Mouse (Mus musculus) monocyte, adult 2 months (primary cell): ENCODE data around the gene Pmm2.

Experiments used
- DNase-seq, 2 experiments: peaks; one replicate each; pipeline ENCODE4 v3.0.0; 2022; ENCODE audit warnings: low spot score in 2 of 2, low read depth in 1 of 2

Pmm2 gene

DNA sequence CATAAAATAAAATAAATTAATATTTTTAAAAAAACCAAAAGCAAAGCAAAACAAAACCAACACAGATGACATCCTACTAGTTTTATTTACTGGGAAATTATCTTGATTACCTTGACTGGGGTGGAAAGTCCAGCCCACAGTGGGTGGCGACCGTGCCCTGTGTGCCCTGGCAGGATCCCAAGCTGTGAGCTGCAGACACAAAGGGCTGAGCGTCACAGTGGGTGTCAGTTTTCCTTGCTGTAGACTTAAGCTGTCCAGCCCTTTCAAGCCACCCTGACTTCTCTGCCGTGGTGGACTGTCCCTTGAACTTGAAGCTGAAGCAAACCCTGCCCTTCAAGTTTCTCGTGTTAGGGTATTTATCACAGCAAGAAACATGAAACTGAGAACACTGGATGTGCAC, 40.6 kb downstream of the Pmm2 start:
- no peak for DNase-seq

DNA sequence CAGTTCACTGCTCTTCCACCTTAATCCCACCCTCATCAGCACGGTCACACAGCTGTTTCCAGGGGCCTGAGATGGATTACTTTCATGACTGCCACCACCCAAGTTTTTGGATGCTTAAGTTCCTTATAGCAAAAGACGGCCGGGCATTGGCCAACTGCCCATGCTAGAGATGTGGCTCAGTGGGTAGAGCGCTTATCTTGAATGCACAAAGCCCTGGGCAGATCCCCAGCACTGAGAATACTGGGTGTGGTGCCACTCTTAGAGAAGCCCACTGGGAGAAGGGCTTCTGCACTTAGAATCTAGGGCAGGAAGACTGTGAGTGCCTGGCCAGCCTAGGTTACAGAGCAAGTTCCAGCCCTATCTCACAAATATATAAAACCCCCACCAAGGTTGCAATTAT, 41.2 kb downstream of the Pmm2 start:
- no peak for DNase-seq

DNA sequence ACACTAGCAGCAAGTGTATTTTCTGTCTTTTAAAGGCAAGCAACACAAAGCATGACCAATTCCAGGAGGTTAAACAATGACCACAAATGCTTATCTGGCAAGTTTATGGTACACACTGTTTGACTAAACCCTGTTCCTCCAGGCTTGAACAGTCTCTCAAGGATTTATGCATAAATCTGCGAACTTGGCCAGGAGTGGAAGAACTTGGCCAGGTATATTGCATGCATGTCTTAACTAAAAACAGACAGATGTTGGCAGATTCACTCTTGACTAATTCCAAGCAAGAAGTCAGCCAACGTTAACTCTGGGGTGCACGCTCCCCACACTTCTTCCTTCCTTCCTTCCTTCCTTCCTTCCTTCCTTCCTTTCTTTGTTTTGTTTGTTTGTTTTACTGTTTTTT, 42.3 kb downstream of the Pmm2 start:
- no peak for DNase-seq

DNA sequence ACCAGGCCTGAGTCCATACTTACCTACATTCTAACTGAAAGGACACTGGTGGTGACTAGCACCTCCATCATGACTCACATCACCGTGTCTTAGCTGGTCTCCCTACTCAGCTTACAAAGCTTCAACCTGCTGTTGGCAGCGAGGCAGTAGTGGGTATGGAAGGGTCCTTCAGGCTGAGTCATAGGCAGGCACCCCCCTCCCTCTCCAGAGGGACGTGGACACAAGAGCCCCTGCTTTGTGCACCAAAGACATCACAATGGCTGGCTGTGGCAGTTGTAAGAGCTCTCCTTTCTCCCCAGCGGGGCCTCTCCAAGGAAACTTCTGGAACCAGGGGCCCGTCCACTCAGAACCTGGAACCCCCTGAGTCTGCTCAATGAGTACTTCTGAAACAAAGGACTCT, 43.0 kb downstream of the Pmm2 start, which contains the start of gene Gm5767:
Gene Gm5767, plus strand, starts transcription at position 301 of the 400 bp plus-strand sequence.
- DNase-seq = no peak

DNA sequence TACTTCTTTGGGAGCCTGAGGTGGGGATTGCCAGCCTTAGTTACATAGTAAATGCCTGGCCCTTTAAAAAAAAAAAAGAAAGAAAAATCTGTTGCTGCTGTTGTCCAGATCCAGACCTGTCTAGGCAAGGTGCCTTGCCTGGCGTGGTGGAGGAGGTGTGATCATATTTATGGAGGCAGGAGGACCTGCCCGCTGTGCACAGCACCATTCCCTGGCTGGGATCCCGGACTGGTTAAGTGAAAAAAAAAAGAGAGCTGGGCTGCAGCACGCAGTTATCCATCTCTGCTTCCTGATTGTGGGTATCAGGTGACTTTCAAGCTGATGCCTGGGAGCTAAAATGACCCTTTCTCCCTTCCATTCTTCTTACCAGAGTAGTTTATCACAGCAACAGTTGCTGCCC, 47.6 kb downstream of the Pmm2 start:
- DNase-seq = no peak

DNA sequence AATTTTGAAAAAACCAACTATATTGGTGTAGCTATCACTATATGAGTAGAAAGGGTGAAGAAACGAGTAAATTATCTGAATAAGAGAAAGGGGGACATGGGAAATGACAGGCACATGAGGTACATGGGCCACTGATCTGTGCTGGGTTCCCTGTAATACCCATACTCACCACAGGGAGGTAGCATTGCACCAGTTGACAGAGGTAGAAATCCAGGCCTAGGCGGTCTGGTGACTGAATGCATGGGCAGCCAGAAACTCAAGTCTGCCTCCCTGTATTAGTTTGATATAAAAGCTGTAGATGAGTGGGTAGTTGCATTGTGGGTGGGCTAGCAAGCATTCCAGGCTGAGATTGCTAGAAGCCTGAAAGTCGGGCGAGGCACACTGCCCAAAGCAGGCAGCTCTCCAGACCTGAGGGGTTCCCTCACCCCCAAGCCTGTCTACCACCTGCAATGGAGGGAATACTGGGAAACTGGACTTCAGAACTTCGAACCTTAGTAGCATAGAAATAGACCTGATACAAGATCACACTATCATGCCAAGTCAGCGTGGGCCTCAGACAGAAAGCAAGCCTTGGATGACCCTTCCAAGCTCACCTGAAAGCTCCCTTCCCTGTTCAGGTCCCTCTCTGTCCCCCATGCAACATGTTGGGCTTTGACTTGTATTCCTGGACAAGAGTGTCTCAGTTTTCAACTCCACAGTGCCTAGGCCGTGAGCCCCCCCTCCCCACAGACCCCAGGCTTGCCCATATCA, 48.8 kb downstream of the Pmm2 start:
- DNase-seq = peak; percentile 42 to 52

DNA sequence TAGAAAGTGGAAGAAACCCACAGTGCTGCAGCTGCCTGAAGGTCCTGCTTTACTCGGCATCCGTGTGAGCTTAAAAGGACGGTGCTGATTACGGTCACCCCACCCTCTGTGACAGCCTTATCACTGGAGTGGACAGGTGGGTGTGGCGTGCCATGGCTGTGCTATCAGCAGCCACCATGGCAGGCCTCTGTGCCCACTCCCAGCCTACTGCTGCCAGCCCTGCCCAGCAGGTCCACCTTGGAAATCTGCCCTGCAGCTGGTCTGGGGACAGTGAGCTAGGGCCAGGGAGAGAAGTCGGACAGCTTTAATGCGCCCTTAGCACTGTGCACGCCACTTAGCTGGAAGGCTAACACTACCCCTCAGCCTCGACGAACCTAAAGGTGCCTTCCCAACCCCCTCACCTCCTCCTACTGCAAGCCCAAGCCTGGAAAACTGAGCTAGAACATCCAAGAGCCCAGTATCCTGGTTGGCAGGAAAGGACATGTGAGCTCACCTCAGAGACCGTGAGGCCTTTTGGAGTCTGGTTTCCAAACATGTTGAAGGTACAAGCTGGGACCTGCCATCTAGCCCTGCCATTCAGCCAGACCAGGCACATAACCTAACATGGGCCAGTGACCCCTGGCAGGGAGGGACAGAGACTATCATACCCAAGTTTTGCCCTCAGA, 49.5 kb downstream of the Pmm2 start:
- DNase-seq = no peak

DNA sequence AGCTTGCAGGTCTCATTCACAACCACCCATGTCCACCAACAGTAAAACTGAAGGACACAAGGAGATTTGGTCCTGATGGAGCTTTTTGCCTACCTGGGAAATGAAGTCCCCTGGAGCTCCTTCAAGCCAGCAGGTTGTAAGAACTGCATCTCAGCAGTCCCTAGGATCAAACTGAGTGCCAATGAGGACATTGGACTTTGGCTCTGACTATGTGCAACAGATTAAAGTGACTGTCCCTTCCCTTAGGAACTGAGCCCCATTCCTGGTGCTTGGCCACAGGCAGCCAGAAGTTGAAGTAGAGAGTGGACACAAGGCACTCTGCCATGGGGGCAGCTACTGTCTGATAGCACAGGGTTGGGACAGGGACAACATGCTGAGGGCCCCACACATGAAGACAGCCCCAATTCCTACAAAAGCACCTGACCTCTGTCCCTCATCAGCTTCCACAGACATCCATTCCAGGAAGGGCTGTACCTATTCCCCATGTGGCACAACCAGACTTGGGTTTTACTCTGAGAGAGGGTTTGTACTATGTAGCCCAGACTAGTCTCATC, 50.2 kb downstream of the Pmm2 start:
- DNase-seq = no peak

DNA sequence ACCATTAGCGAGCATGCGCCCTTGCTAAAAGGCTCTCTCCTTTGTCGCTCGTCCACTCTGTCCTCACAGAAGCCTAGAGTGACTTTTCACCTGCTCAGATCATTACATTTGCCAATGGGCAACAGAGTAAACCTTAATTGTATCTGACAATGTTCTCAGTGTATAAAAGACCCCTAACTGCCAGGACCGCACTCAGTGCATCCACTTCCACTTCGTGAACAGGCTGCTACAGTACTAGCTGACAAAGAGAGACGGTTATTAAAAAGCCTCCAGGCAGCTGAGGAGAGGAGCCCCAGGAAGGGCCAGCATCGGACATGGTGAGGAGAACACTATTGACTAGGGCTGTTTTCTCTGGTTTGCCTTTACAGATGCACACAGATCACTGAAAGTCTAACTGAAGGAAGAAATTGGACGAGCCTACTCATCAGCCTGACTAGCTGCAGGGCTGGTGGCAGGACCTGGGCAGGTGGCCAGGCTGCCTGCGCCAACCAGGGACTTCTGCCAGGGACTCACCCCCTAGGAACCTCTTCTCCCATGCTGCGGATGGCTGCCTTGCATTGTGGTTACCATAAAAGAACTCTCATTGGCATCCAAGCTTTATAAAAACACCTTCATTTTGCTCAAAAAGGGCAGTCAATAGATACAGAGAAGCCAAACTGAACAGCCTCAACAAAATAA, 52.6 kb downstream of the Pmm2 start:
- DNase-seq = no peak

DNA sequence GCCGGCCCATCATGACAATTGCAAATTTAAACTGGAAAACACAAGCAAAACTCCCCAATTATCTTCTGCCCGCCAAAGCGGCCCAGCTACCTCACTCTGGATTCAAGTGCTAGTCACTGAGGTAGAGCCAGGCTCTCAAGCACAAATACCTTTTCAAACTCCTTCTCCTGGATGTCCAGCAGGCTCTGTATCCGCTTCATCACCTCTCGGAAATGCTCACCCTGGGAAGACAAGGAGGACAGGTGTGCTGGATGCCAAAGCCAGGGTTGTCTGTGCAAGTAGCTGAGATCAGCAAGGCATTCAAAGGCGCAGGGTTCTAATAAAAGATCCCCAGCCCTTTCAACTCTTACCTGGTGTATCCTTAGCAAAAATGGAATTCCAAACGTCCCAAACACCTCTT, 53.7 kb downstream of the Pmm2 start:
- no peak for DNase-seq

DNA sequence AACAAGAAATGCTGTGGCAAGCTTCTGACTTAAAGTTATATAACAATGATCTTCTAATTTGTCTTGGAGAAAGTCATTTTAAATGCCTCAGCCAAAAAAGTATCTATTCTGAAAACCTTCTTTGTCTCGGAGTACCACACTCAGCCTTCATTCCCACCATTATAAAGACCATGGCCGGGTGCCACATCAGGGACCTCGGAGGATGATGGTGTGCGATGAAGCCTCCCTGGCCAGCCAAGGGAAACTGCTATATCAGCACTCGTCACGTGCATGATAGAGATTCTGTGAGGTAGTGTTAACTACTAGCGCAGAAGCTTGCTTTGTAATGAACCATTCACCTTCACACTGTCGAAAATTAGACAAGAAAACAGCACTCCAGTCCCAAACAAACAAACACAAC, 62.1 kb downstream of the Pmm2 start:
- no peak for DNase-seq

DNA sequence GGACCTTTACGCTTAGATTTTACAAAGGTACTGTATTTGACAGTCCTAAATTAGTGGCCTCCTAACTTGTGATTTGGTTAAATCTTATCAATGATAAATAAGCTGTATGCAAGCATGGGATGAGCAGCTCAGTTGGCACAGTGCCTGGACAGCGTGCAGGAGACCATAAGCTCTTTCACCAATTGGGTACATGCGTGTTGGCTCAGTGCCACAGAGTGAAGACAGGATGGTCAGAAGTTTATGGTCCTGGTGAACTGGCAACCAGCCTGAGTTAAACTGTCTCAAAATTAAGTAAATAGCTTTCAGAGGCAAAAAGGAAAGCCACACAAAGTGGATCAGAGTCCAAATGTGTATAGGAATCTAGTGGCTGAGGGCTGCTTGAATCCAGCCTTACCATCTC, 63.1 kb downstream of the Pmm2 start:
- no peak for DNase-seq

DNA sequence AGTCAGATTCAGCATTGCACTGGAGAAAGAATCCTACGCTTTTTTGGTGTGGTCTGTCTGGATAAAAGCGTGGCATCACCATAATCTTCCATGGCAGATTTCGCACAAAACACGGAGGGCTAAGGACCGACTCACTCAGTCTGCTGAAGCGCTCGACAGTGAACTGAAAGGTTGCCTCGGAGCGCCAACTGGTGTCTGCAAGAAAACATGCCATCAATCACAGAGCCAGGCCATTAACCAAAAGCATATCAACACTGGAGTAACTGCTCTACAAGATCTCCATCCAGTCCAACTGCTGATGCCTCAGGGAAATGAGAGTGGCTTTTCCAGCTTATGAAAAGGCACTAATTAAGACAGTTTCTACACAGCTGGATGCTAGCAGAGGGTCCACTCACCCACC, 74.5 kb downstream of the Pmm2 start:
- DNase-seq = no peak
